Mouse (Mus musculus): ENCODE measurements around the gene Ppp1r14a. TPM values are rescaled to one million over a fixed set of nuclear protein-coding genes. Genes with fewer than 3 reads are reported as not detected.

Ppp1r14a gene
- total and polyA plus RNA-seq, 2 experiments from 2014 or later = 1.3 to 1.4 TPM

DNA sequence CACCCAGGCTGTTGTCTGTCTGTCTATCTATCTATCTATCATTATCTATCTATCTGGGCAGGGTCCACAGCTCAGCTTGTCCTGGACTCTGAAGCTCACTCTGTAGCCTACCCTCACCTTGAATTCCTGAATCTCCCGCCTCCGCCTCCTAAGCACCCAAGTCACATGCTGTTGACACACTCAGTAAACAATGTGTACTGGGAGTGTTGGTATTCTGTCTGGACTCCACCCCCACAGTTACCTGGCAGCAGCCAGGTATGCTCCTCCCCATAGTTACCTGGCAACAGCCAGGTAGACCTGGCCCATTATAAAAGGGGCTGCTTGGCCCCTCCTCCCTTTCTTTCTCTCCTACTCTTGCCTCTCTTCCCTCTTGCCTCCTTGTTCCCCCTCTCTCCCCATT lies 1.0 kb upstream of the Ppp1r14a start:
- no peak for DNase-seq (ENCODE audit: low spot score)
- Histone ChIP-seq H3K27me3 (ENCODE audit: insufficient read depth, low read length) (0 out of 2 replicates have a peak, but pooled peaks cover 5% of the 10 kb centered on the region), H3K4me2 (ENCODE audit: low read depth, low read length, poor library complexity, severe bottlenecking) (no peak overlapping the region), H3K9me3 (ENCODE audit: low read length) (no peaks in the 10 kb centered on the region), H3K9ac (replicated peaks; ENCODE audit: low read length, poor library complexity, severe bottlenecking) (no peak overlapping the region), H3K4me3 (ENCODE audit: low read depth, low read length) (no peak overlapping the region), H3K36me3 (ENCODE audit: insufficient read depth, low read length) (no peaks in the 10 kb centered on the region), H3K27ac (ENCODE audit: low read depth, low read length) (no peak overlapping the region), H3K4me1 (ENCODE audit: insufficient read depth, low read length) (no peaks in the 10 kb centered on the region)
- 95% methylated on average over 2 of the region's 2 CpGs for WGBS
- ATAC-seq (ENCODE audit: low FRiP score) = no peak
- no peak for TF ChIP-seq CTCF (IDR thresholded peaks at IDR 0.05)

DNA sequence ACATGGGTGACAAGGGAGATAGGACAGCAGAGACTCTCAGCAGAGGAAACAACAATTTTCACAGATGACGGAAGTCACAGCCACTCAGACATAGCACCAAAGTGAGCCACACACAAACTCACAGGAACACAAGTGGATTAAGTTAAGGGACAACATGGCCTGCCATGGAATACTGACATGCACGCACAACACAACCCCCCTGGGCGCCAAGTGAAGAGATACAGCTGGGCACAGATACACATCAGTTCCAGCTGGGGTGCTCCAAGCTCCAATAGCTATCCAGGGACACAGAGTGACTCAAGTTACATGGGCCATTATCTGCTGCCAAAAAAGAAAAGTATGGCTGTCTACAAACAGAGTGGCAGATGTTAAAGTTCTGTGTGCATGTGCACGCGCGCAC lies 748 bp downstream of the Ppp1r14a start:
- H3K9me3 ChIP-seq (ENCODE audit: low read length) = no peaks in the 10 kb centered on the region
- no peak overlapping the region for H3K4me3 ChIP-seq (ENCODE audit: low read depth, low read length)
- DNase-seq (ENCODE audit: low spot score) = no peak
- no peak overlapping the region for H3K27ac ChIP-seq (ENCODE audit: low read depth, low read length)
- H3K27me3 ChIP-seq (ENCODE audit: insufficient read depth, low read length) = 0 out of 2 replicates have a peak, but pooled peaks cover under 1% of the 10 kb centered on the region
- TF ChIP-seq CTCF (IDR thresholded peaks at IDR 0.05) = no peak
- no peaks in the 10 kb centered on the region for H3K36me3 ChIP-seq (ENCODE audit: insufficient read depth, low read length)
- 82% methylated on average over 6 of the region's 6 CpGs for WGBS
- ATAC-seq (ENCODE audit: low FRiP score) = no peak
- H3K9ac ChIP-seq (replicated peaks; ENCODE audit: low read length, poor library complexity, severe bottlenecking) = no peak overlapping the region
- no peak overlapping the region for H3K4me2 ChIP-seq (ENCODE audit: low read depth, low read length, poor library complexity, severe bottlenecking)
- H3K4me1 ChIP-seq (ENCODE audit: insufficient read depth, low read length) = no peaks in the 10 kb centered on the region

DNA sequence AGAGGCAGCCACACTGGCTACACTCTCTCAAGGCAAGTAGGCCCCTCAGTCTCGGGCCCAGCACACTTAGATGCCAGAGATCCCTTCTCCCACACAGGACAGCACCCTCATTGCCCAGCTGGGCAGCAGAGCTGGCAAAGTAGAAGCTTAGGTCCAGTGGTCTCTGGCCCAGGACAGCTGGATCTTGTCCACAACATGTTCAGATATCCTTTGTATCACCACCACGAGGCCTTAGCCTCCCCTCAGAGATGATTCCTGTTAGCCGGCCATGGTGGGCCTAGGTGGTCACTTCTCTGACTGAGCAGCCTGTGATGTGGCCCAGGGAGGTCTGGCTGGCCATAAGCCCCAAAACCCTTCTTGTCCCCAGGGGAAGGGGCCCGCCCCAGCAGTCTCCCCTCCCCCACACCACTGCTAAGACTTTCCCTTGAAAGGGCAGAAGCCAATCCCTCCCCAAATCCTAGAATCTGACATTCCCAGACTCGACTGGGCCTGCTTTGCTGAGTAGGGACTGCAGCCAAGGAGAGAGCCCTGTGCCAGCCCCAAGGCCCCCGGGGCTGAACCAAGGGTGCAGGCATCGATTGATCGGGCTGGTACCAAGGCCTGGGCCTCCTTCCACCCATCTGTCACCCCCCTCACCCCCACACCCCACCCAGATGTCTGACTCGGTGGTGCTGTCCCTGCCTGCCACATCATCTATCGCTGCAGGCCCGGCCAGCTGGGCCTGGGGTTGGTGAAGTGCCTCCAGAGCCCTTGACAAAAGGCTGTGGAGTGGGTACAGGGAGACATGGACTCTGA lies 1.8 kb downstream of the Ppp1r14a start:
- no peak overlapping the region for H3K4me3 ChIP-seq (ENCODE audit: low read depth, low read length)
- H3K27ac ChIP-seq (ENCODE audit: low read depth, low read length) = no peak overlapping the region
- H3K27me3 ChIP-seq (ENCODE audit: insufficient read depth, low read length) = no peaks in the 10 kb centered on the region
- DNase-seq (ENCODE audit: low spot score) = no peak
- no peaks in the 10 kb centered on the region for H3K36me3 ChIP-seq (ENCODE audit: insufficient read depth, low read length)
- H3K4me2 ChIP-seq (ENCODE audit: low read depth, low read length, poor library complexity, severe bottlenecking) = no peak overlapping the region
- no peak overlapping the region for H3K9ac ChIP-seq (replicated peaks; ENCODE audit: low read length, poor library complexity, severe bottlenecking)
- no peaks in the 10 kb centered on the region for H3K4me1 ChIP-seq (ENCODE audit: insufficient read depth, low read length)
- H3K9me3 ChIP-seq (ENCODE audit: low read length) = no peaks in the 10 kb centered on the region
- 45% methylated on average over 11 of the region's 11 CpGs for WGBS
- no peak for TF ChIP-seq CTCF (IDR thresholded peaks at IDR 0.05)
- ATAC-seq (ENCODE audit: low FRiP score) = no peak

DNA sequence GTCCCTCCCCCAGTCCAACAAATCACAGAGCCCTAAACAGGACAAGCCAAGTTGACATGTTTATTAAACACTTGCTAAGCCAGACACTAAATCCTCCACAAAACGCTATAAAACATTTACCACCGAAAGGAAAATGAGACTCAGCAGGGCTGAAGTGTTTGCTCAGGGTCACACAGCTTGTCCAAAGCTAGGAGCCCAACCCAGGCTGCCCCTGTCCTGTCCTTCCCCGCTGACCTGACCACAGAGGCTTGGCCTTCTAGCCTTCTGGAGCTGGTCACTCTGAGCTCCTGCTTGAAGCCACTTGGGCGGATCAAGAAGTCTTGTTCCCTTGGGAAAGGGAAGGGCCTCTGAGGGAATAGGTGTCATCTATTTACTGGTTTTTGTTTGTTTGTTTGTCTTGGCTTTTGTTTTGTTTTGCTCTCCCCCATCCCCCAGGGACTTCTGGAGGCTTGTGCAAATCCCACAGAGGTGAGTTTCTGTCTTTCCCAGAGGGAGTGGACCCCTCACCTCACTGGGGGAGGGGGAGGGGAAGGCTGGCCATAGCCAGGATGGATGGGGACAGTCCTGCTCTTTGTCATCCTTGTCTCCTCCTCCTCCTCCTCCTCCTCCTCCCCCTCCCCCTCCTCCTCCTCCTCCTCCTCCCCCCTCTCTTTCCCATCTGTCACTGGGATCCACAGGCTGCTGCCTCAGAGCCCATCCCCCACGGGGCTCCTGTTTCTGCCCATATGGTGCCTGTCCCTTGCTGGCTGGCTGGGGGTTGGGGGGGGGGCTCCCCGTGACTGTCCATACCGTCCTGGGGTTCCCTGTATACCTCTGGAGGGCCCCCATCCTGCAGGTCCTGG lies 2.7 kb downstream of the Ppp1r14a start:
- 26% methylated on average over 7 of the region's 7 CpGs for WGBS
- H3K27ac ChIP-seq (ENCODE audit: low read depth, low read length) = no peak overlapping the region
- no peak overlapping the region for H3K4me3 ChIP-seq (ENCODE audit: low read depth, low read length)
- H3K9me3 ChIP-seq (ENCODE audit: low read length) = no peaks in the 10 kb centered on the region
- no peak for TF ChIP-seq CTCF (IDR thresholded peaks at IDR 0.05)
- DNase-seq (ENCODE audit: low spot score) (no peak), ATAC-seq (ENCODE audit: low FRiP score) (no peak)
- no peak overlapping the region for H3K9ac ChIP-seq (replicated peaks; ENCODE audit: low read length, poor library complexity, severe bottlenecking)
- H3K27me3 ChIP-seq (ENCODE audit: insufficient read depth, low read length) = no peaks in the 10 kb centered on the region
- H3K4me2 ChIP-seq (ENCODE audit: low read depth, low read length, poor library complexity, severe bottlenecking) = no peak overlapping the region
- no peaks in the 10 kb centered on the region for H3K4me1 ChIP-seq (ENCODE audit: insufficient read depth, low read length)
- no peaks in the 10 kb centered on the region for H3K36me3 ChIP-seq (ENCODE audit: insufficient read depth, low read length)

DNA sequence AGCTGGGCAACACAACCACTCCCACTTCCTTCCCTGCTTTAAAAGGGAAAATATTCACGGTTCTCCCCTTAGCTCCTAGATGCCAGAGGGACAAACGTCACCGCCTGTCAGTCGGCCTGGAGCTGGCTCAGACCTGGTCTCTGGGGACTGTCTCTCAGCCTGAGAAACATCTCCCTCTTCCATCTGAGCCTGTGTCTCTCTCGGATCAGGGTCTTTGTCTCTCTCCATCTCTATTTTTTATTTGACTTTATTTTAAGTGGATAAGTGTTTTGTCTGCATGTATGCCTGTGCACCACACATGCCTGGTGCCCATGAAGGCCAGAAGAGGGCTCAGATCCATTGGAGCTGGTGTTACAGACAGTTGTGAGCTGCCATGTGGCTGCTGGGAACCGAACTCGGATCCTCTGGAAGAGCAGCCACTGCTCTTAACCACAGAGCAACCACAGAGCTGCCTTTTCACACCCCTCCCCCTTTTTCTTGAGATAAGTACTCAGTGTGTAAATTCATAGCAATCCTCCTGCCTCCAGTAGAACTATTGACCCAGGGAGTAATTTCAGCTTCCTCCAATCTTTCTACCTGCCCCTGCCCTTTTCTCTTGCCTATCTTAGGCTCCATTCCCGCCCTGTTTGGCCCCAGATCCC lies 3.5 kb downstream of the Ppp1r14a start:
- no peak for TF ChIP-seq CTCF (IDR thresholded peaks at IDR 0.05)
- Histone ChIP-seq H3K4me3 (ENCODE audit: low read depth, low read length) (no peak overlapping the region), H3K9me3 (ENCODE audit: low read length) (no peaks in the 10 kb centered on the region), H3K27me3 (ENCODE audit: insufficient read depth, low read length) (no peaks in the 10 kb centered on the region), H3K36me3 (ENCODE audit: insufficient read depth, low read length) (no peaks in the 10 kb centered on the region), H3K9ac (replicated peaks; ENCODE audit: low read length, poor library complexity, severe bottlenecking) (no peak overlapping the region), H3K27ac (ENCODE audit: low read depth, low read length) (no peak overlapping the region), H3K4me2 (ENCODE audit: low read depth, low read length, poor library complexity, severe bottlenecking) (no peak overlapping the region), H3K4me1 (ENCODE audit: insufficient read depth, low read length) (no peaks in the 10 kb centered on the region)
- DNase-seq (ENCODE audit: low spot score) = no peak
- ATAC-seq (ENCODE audit: low FRiP score) = no peak
- 28% methylated on average over 8 of the region's 8 CpGs for WGBS
